Mouse (Mus musculus): ENCODE results near the gene Gfpt1. TPM values are rescaled to one million over a fixed set of nuclear protein-coding genes. Genes with fewer than 3 reads are reported as not detected.
"Not testable (repeated sequence)": the region's sequence is repeated elsewhere in the genome, so short reads cannot be mapped to it uniquely, and the experiment has no call there.

Gfpt1 gene
- polyA plus RNA-seq, 1 experiment from 2014 or later, result 20.0 TPM

DNA sequence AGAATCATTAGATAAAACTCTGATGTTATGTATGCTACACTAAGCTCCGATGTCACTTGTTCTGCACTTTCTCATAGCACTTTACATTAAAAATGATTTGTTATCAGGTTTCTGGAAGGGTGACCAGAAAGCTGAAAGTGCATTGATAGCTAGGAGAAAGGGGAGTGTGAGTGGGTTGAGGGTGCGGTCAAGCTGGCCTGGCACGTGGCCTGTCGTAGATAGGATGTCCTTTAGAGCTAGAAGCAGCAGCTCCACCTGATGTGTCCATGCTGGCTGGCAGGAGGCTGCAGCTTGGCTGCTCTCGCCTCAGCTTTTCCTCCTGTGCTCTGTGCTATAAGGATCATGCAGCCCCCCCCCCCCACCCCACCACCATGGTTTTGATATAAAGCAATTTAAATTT is 49.8 kb downstream of the Gfpt1 start:
- Histone ChIP-seq H3K27ac (replicated peaks; ENCODE audit: low read depth, low read length) (no peak overlapping the region), H3K9me3 (replicated peaks; ENCODE audit: control insufficient read depth, low read length) (no peaks in the 10 kb centered on the region), H3K4me1 (ENCODE audit: control insufficient read depth, insufficient read depth, low read length) (no peaks in the 10 kb centered on the region), H3K4me3 (ENCODE audit: low read depth, low read length) (no peak overlapping the region), H3K36me3 (replicated peaks; ENCODE audit: control insufficient read depth, insufficient read depth, low read depth, low read length) (peaks cover 6% of the 10 kb centered on the region), H3K4me2 (ENCODE audit: low read depth, low read length) (no peak overlapping the region), H3K27me3 (ENCODE audit: control insufficient read depth, insufficient read depth, low read length) (no peaks in the 10 kb centered on the region), H3K9ac (replicated peaks; ENCODE audit: low read length) (no peak overlapping the region)
- DNase-seq (ENCODE audit: low spot score) (no peak), ATAC-seq (replicated peaks; ENCODE audit: insufficient number of reproducible peaks, low FRiP score, low TSS enrichment, low read depth) (no peak)
- 94% methylated on average over 5 of the region's 5 CpGs for WGBS

DNA sequence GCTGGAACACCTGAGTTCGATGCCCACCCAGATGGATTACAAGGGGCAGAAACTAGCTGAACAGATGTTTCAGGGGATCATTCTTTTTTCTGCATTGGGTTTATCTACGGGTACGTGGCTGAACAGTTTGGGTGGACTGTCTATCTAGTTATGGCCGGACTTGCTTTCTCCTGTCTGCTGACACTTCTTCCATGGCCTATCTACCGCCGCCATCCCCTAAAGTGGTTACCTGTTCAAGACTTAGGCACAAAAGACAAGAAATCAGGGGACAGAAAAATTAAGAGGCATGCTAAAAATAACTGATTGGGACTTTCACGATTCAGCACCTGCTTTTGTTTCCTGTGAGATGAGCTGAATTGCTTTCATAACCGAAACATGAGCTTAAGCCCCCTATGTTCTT is 51.0 kb downstream of the Gfpt1 start:
- H3K4me3 ChIP-seq (ENCODE audit: low read depth, low read length); ATAC-seq (replicated peaks; ENCODE audit: insufficient number of reproducible peaks, low FRiP score, low TSS enrichment, low read depth); H3K4me2 ChIP-seq (ENCODE audit: low read depth, low read length); H3K27me3 ChIP-seq (ENCODE audit: control insufficient read depth, insufficient read depth, low read length); H3K27ac ChIP-seq (replicated peaks; ENCODE audit: low read depth, low read length); H3K9ac ChIP-seq (replicated peaks; ENCODE audit: low read length); H3K36me3 ChIP-seq (replicated peaks; ENCODE audit: control insufficient read depth, insufficient read depth, low read depth, low read length); H3K9me3 ChIP-seq (replicated peaks; ENCODE audit: control insufficient read depth, low read length); H3K4me1 ChIP-seq (ENCODE audit: control insufficient read depth, insufficient read depth, low read length); DNase-seq (ENCODE audit: low spot score): not testable (repeated sequence)
- WGBS, result 92% methylated on average over 8 of the region's 8 CpGs

DNA sequence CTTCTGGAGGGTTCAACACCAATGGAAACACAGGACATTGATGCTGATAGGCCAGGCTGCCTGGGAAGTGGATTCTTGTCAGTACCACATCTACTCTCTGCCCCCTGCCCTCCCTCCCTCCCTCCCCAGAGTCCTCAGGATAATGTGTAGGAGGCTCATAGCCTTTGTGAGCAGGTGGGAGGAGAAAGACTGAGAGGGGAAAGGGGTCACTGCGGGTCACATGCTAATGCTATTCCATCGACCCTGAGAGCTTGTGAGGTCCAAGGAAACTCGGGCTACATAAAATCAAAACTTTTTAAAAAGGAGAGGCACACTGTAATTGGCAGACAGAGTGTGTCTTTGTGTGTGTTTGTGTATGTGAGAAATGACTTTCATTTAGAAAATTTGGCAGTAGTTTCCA is 56.6 kb downstream of the Gfpt1 start:
- ATAC-seq (replicated peaks; ENCODE audit: insufficient number of reproducible peaks, low FRiP score, low TSS enrichment, low read depth) (no peak), DNase-seq (ENCODE audit: low spot score) (no peak)
- Histone ChIP-seq H3K4me1 (ENCODE audit: control insufficient read depth, insufficient read depth, low read length) (no peaks in the 10 kb centered on the region; the same call in 1 of the 2 replicates), H3K4me3 (ENCODE audit: low read depth, low read length) (no peak overlapping the region), H3K27me3 (ENCODE audit: control insufficient read depth, insufficient read depth, low read length) (no peaks in the 10 kb centered on the region), H3K9me3 (replicated peaks; ENCODE audit: control insufficient read depth, low read length) (no peaks in the 10 kb centered on the region), H3K4me2 (ENCODE audit: low read depth, low read length) (no peak overlapping the region), H3K27ac (replicated peaks; ENCODE audit: low read depth, low read length) (no peak overlapping the region), H3K9ac (replicated peaks; ENCODE audit: low read length) (no peak overlapping the region), H3K36me3 (replicated peaks; ENCODE audit: control insufficient read depth, insufficient read depth, low read depth, low read length) (no peaks in the 10 kb centered on the region)
- 20% methylated on average over 3 of the region's 3 CpGs for WGBS

DNA sequence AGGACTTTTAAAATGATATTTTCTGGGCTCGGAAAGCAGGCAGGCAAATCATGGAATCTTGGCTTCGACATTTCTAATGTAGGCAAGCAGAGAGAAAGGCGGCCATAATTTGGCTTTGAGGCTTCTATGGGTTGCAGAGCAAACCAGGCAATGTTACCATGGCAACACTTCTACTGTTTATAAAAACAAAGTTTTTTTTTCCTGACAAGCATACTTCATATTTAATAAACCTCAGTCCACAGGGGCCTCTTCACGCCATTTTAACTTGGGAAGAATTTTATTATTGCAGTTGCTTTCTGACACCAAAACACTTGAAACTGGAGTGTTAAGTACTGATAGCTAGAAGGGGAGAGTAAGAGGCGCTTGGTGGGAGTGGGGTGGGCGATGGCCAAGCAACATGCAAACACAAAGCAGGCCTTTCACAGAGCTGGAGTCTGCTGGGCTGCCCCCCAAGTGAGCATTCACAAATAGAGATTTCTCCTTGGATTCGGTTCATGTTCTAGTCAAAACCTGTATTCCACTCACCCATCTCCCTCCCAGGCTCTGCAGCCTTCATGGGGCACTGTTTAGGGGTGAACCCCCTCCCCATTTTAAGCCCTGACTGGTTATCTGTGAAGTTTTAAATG is 57.1 kb downstream of the Gfpt1 start:
- Histone ChIP-seq H3K4me2 (ENCODE audit: low read depth, low read length) (no peak overlapping the region), H3K36me3 (replicated peaks; ENCODE audit: control insufficient read depth, insufficient read depth, low read depth, low read length) (no peaks in the 10 kb centered on the region), H3K4me3 (ENCODE audit: low read depth, low read length) (no peak overlapping the region), H3K9me3 (replicated peaks; ENCODE audit: control insufficient read depth, low read length) (no peaks in the 10 kb centered on the region), H3K4me1 (ENCODE audit: control insufficient read depth, insufficient read depth, low read length) (no peaks in the 10 kb centered on the region; the same call in 1 of the 2 replicates), H3K9ac (replicated peaks; ENCODE audit: low read length) (no peak overlapping the region), H3K27me3 (ENCODE audit: control insufficient read depth, insufficient read depth, low read length) (no peaks in the 10 kb centered on the region), H3K27ac (replicated peaks; ENCODE audit: low read depth, low read length) (no peak overlapping the region)
- ATAC-seq (replicated peaks; ENCODE audit: insufficient number of reproducible peaks, low FRiP score, low TSS enrichment, low read depth), result no peak
- peak; percentile 54 for DNase-seq (ENCODE audit: low spot score)
- 60% methylated on average over 7 of the region's 7 CpGs for WGBS

DNA sequence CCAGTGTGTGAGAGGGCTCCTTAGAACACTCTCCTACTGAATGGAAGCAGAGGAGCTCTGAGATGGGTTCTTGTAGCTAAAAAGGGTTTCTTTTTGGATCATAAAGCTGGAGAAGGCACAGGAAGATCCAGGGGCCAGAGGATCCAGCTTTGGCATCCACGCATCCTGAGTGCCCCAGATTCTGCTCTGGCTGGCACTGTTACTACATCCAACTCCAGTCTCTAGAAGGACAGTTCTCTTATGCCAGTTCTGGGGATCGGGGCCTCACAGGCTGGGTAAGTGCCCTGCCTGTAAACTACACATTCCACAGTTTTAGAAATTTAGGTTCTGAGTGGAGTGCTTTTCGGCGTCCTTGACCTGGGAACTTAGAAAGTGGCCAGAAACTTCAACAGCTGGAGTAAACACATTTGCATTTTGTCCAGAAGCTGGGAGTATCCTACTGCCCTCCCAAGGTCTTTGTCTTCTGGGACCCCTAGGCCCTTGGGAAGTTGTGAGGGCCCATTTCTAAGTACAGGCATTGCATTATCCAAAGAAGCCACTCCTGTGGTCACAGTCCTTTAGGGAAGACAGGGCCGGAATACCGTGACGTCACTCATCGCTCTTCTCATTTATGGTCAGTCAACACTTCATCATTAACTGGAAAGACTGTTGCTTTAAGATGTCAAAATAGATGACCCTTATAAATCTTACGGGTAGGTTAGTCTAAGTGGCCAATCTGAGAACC is 57.8 kb downstream of the Gfpt1 start:
- Histone ChIP-seq H3K36me3 (replicated peaks; ENCODE audit: control insufficient read depth, insufficient read depth, low read depth, low read length) (no peaks in the 10 kb centered on the region), H3K27me3 (ENCODE audit: control insufficient read depth, insufficient read depth, low read length) (no peaks in the 10 kb centered on the region), H3K9ac (replicated peaks; ENCODE audit: low read length) (no peak overlapping the region), H3K27ac (replicated peaks; ENCODE audit: low read depth, low read length) (no peak overlapping the region), H3K4me1 (ENCODE audit: control insufficient read depth, insufficient read depth, low read length) (no peaks in the 10 kb centered on the region; the same call in 1 of the 2 replicates), H3K9me3 (replicated peaks; ENCODE audit: control insufficient read depth, low read length) (no peaks in the 10 kb centered on the region), H3K4me2 (ENCODE audit: low read depth, low read length) (no peak overlapping the region), H3K4me3 (ENCODE audit: low read depth, low read length) (no peak overlapping the region)
- ATAC-seq (replicated peaks; ENCODE audit: insufficient number of reproducible peaks, low FRiP score, low TSS enrichment, low read depth), result no peak
- no peak for DNase-seq (ENCODE audit: low spot score)
- 86% methylated on average over 9 of the region's 9 CpGs for WGBS

DNA sequence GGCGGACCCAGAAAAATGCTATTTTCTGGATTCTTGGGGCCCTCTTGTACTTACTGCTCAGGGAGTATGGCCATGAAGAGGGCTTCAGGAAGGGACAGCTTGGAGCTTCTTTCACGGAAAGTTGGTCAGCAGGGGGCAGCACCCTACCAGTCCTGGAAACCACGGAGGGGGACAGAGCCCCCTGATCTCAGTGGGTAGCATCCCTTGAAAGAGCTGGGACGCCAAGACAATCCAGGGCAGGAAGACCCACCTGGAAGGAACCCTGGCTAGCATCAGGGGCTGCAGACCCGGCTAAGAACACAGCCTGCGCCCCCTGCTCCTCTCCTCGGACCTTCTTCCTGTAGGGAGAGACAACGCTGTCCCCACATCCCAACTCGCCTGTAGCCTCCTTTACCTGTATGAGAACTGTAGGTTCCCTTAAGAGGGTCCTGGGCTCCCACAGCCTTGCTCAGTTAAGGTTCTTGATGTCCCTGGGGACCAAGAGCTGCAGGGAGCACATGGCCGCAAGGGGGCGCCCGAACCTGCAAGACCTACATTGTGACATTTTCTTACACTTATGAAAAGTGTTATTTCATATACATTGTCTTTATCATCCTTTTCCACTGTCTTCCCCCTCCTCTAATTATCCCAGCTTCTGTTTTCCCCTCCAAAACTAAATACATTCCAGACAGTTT is 58.8 kb downstream of the Gfpt1 start:
- Histone ChIP-seq H3K9me3 (replicated peaks; ENCODE audit: control insufficient read depth, low read length) (no peaks in the 10 kb centered on the region), H3K27ac (replicated peaks; ENCODE audit: low read depth, low read length) (no peak overlapping the region), H3K4me2 (ENCODE audit: low read depth, low read length) (peak overlapping the region; percentile 51), H3K27me3 (ENCODE audit: control insufficient read depth, insufficient read depth, low read length) (no peaks in the 10 kb centered on the region), H3K4me3 (ENCODE audit: low read depth, low read length) (0 out of 2 replicates have a peak overlapping the region, but pooled peaks have one; percentile 5), H3K4me1 (ENCODE audit: control insufficient read depth, insufficient read depth, low read length) (no peaks in the 10 kb centered on the region; the same call in 1 of the 2 replicates), H3K9ac (replicated peaks; ENCODE audit: low read length) (peak overlapping the region; percentile 47), H3K36me3 (replicated peaks; ENCODE audit: control insufficient read depth, insufficient read depth, low read depth, low read length) (no peaks in the 10 kb centered on the region)
- ATAC-seq (replicated peaks; ENCODE audit: insufficient number of reproducible peaks, low FRiP score, low TSS enrichment, low read depth) (peak; percentile 80), DNase-seq (ENCODE audit: low spot score) (peak; percentile 91)
- WGBS, result 11% methylated on average over 12 of the region's 12 CpGs

DNA sequence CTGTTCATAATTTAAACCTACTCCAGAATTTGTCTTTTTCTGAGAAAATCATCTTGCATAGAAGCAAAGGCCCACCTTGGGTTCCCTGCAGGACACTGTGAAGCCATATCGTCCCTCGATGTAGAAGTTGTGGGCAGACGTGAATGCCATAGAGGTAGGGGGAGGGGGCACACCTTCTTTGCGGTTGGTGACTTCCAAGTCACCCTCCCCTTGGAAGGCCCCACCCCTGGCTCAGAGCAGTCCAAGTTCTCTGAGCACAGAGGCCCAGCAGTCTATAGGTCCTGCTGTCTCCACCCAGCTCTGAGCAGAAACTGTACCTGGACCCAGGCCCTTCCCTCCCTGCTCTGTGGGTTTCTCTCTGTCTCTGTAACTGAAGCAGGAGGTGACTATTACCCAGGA is 59.3 kb downstream of the Gfpt1 start:
- Histone ChIP-seq H3K4me3 (ENCODE audit: low read depth, low read length) (no peak overlapping the region), H3K27me3 (ENCODE audit: control insufficient read depth, insufficient read depth, low read length) (no peaks in the 10 kb centered on the region), H3K4me1 (ENCODE audit: control insufficient read depth, insufficient read depth, low read length) (no peaks in the 10 kb centered on the region; the same call in 1 of the 2 replicates), H3K9me3 (replicated peaks; ENCODE audit: control insufficient read depth, low read length) (no peaks in the 10 kb centered on the region), H3K36me3 (replicated peaks; ENCODE audit: control insufficient read depth, insufficient read depth, low read depth, low read length) (no peaks in the 10 kb centered on the region), H3K4me2 (ENCODE audit: low read depth, low read length) (no peak overlapping the region), H3K27ac (replicated peaks; ENCODE audit: low read depth, low read length) (no peak overlapping the region), H3K9ac (replicated peaks; ENCODE audit: low read length) (no peak overlapping the region)
- no peak for DNase-seq (ENCODE audit: low spot score)
- WGBS, result 35% methylated on average over 4 of the region's 4 CpGs
- no peak; the same call in 1 of the 2 replicates for ATAC-seq (replicated peaks; ENCODE audit: insufficient number of reproducible peaks, low FRiP score, low TSS enrichment, low read depth)

DNA sequence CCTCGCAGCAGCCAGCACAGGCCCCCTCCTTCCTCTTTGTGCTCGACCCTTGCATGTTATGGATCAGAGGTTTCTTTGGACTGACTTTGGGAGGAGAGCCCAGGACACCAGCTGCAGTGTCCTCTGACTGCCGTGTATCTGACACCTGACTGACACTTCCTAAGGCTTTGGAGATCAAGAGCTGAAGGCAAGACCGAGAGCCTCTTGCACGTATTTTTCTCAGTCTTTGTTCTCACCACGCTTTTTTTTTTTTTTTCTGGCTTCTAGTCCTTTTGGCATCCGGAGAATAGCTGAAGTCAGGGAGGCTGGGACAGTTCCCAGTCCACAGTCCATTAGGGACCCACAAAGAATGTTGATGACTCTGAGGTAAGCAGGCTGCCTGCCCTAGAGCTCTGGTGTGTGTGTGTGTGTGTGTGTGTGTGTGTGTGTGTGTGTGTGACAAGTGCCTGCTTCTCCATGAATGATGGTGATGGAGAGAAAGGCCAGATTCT is 59.8 kb downstream of the Gfpt1 start:
- Histone ChIP-seq H3K27ac (replicated peaks; ENCODE audit: low read depth, low read length) (no peak overlapping the region), H3K4me2 (ENCODE audit: low read depth, low read length) (no peak overlapping the region), H3K4me1 (ENCODE audit: control insufficient read depth, insufficient read depth, low read length) (no peaks in the 10 kb centered on the region; the same call in 1 of the 2 replicates), H3K4me3 (ENCODE audit: low read depth, low read length) (no peak overlapping the region), H3K27me3 (ENCODE audit: control insufficient read depth, insufficient read depth, low read length) (no peaks in the 10 kb centered on the region), H3K36me3 (replicated peaks; ENCODE audit: control insufficient read depth, insufficient read depth, low read depth, low read length) (no peaks in the 10 kb centered on the region), H3K9ac (replicated peaks; ENCODE audit: low read length) (no peak overlapping the region), H3K9me3 (replicated peaks; ENCODE audit: control insufficient read depth, low read length) (no peaks in the 10 kb centered on the region)
- 47% methylated on average over 7 of the region's 7 CpGs for WGBS
- ATAC-seq (replicated peaks; ENCODE audit: insufficient number of reproducible peaks, low FRiP score, low TSS enrichment, low read depth), result no peak
- DNase-seq (ENCODE audit: low spot score), result no peak

Data from embryonic facial prominence, embryonic 11.5 days (tissue).